Mouse (Mus musculus): ENCODE data around the gene Car6.

- TF ChIP-seq FLI1 (IDR thresholded peaks at IDR 0.05; ENCODE audit: low read length) (no peak), GATA1 (IDR thresholded peaks at IDR 0.05; ENCODE audit: borderline replicate concordance, low read length) (no peak)
Measured at GRCm38 (mm10) chr4:150216423-150216822, 15.3 kb upstream of the Car6 start.

All from megakaryocyte, embryonic 14.5 days (primary cell).